Mouse (Mus musculus): Measurements from ENCODE around the gene Arhgap23.

DNA sequence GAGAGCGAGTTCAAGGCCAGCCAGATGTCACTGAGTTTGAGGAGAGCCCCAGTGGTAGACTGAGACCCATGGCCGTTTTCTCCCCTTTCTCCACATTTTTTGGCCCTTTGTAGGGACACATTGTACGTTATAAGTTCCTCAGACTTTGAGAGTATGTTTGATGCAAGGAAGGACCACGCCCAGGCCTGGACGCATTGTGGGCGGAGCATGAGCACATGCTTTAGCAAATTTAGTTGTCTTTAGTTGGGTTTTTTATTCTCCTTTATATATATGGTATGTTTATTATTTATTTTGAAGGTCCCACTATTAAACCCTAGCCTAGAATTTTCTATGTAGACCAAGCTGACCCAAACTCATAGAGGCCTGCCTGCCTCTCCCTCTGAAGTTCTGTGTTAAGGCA lies 63.0 kb downstream of the Arhgap23 start:
- TF ChIP-seq CTCF (IDR thresholded peaks at IDR 0.05; ENCODE audit: low read depth) (no peak), EP300 (optimal IDR thresholded peaks at IDR 0.05) (no peak)

Data from stomach, postnatal 0 days (tissue).